Mouse (Mus musculus) intestine, embryonic 15.5 days (tissue): ENCODE results near the gene Gtf2e1. TPM values are rescaled to one million over a fixed set of nuclear protein-coding genes. Genes with fewer than 3 reads are reported as not detected.

Experiments
- ATAC-seq: fragments of 200-750 bp; cut with Nextera tagmentation; 2 replicates; pipeline ENCODE4 v1.8.0; 2017; ENCODE audit warnings: moderate TSS enrichment, moderate library complexity
- H3K27ac ChIP-seq: fragments of 300-500 bp; sonication (generic); 2 replicates; pipeline ENCODE4 v1.5.1; 2015; ENCODE audit warnings: mild to moderate bottlenecking, inconsistent platforms
- H3K27me3 ChIP-seq: fragments of 300-500 bp; sonication (generic); replicated peaks from 2 replicates; pipeline ENCODE4 v1.6.1; 2015; ENCODE audit warnings: inconsistent platforms
- H3K36me3 ChIP-seq: fragments of 300-500 bp; sonication (generic); 2 replicates; pipeline ENCODE4 v1.6.1; 2015; ENCODE audit warnings: inconsistent platforms
- H3K4me1 ChIP-seq: fragments of 300-500 bp; sonication (generic); replicated peaks from 2 replicates; pipeline ENCODE4 v1.6.1; 2015; ENCODE audit warnings: inconsistent platforms
- H3K4me2 ChIP-seq: fragments of 300-500 bp; sonication (generic); replicated peaks from 2 replicates; pipeline ENCODE4 v1.6.1; 2015; ENCODE audit warnings: mild to moderate bottlenecking, inconsistent platforms
- H3K4me3 ChIP-seq: fragments of 300-500 bp; sonication (generic); replicated peaks from 2 replicates; pipeline ENCODE4 v1.5.1; 2015; ENCODE audit warnings: inconsistent platforms
- H3K9ac ChIP-seq: fragments of 300-500 bp; sonication (generic); 2 replicates; pipeline ENCODE4 v1.6.1; 2015; ENCODE audit warnings: inconsistent platforms
- H3K9me3 ChIP-seq: fragments of 300-500 bp; sonication (generic); 2 replicates; pipeline ENCODE4 v1.6.1; 2016; ENCODE audit warnings: inconsistent platforms
- WGBS: fragments of 180-500 bp; shearing (Covaris S2); methylation state at CpG from one replicate; pipeline ENCODE4 v1.1.7; 2015; 5-methylcytosine and 5-hydroxymethylcytosine counted together
- polyA plus RNA-seq: library from polyadenylated mRNA; unstranded; fragments of >200 nt; fragmentation: Nextera tagmentation; extraction: Ambion mirVana; gene quantifications from 2 replicates; pipeline ENCODE4 v1.2.1, GENCODE M21; 2015

Gene Gtf2e1
- polyA plus RNA-seq, 1 experiment from 2014 or later: 20.4 TPM

GRCm38 (mm10) chr16:37539240-37539610 is 364 bp downstream of the Gtf2e1 start:
- ATAC-seq: peak; percentile 54
- WGBS: under 1% methylated on average over 22 of the region's 22 CpGs
- Histone ChIP-seq H3K36me3 (0 out of 2 replicates have a peak, but pooled peaks cover 3% of the 10 kb centered on the region), H3K4me1 (peaks cover 4% of the 10 kb centered on the region; the same call in 1 of the 2 replicates), H3K27ac (peak overlapping the region; percentile 54), H3K9ac (peak overlapping the region; percentile 76), H3K9me3 (no peaks in the 10 kb centered on the region), H3K27me3 (no peaks in the 10 kb centered on the region), H3K4me2 (peak overlapping the region; percentile 66), H3K4me3 (peak overlapping the region; percentile 65)

DNA sequence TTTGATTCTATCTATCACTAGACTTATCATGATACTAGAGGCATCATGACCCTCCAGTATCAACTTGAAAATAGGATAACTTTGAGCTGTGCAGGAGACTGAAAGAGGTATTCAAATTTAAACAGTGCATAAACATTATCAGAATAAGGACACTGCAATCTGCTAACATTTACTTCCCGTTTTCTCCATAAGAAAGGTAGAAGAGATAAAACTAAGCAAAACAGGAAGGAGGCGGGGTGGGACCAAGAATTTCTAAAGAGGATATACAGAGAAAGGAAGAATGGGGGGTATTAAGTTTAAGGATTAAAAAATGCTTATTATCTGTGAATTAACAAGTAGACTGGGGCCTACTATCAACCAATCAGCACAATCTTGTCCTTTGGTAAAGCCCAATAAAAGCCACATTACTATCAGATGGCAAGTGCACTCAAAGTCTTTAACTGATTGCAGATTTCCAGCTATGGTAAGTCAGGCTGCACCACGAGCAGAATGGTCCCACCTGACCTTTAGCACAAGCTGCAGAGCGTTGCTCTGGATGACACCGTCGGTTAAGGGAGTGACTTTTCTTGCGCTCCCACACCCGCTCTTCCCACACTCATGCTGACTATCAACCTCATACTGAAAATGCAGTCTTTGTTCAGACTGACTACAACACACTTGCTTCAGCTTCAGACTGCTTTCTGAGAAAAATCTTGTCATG is 6.1 kb downstream of the Gtf2e1 start:
- peak; percentile 68; the same call in 1 of the 2 replicates for ATAC-seq
- H3K4me2 ChIP-seq: no peak overlapping the region
- no peaks in the 10 kb centered on the region for H3K9me3 ChIP-seq
- no peak overlapping the region for H3K27ac ChIP-seq
- no peak overlapping the region for H3K9ac ChIP-seq
- H3K4me3 ChIP-seq: no peak overlapping the region
- H3K27me3 ChIP-seq: no peaks in the 10 kb centered on the region
- WGBS: 73% methylated on average over 8 of the region's 8 CpGs
- H3K4me1 ChIP-seq: no peaks in the 10 kb centered on the region
- no peaks in the 10 kb centered on the region for H3K36me3 ChIP-seq

DNA sequence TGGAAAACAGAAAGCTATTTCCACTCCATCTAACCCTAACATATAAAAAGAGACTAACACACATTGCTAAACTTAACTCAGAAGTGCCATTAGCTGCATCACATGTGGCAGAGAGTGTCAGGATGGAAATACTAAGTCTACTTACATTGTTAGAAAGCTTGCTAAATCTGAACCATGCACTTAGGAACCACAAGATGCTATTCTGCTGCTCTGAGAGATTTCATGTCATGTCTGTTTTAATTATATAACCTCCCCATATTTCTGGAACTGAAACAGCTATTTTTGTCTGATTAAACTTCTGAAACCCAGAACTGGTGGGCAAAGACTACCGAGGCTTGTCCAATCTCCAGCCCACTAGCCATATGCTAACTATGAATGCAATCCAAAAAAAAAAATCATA is 7.5 kb downstream of the Gtf2e1 start:
- H3K9ac ChIP-seq: no peak overlapping the region
- no peak overlapping the region for H3K4me3 ChIP-seq
- H3K4me2 ChIP-seq: no peak overlapping the region
- no peak for ATAC-seq
- no peaks in the 10 kb centered on the region for H3K9me3 ChIP-seq
- no peaks in the 10 kb centered on the region for H3K27me3 ChIP-seq
- H3K27ac ChIP-seq: no peak overlapping the region
- WGBS: 95% methylated on average over 1 of the region's 1 CpGs
- H3K4me1 ChIP-seq: no peaks in the 10 kb centered on the region
- H3K36me3 ChIP-seq: no peaks in the 10 kb centered on the region

GRCm38 (mm10) chr16:37530170-37530569 is 9.4 kb downstream of the Gtf2e1 start:
- WGBS: 86% methylated on average over 6 of the region's 6 CpGs
- Histone ChIP-seq H3K4me1 (no peaks in the 10 kb centered on the region), H3K4me2 (no peak overlapping the region), H3K27ac (no peak overlapping the region), H3K9me3 (no peaks in the 10 kb centered on the region), H3K9ac (no peak overlapping the region), H3K36me3 (no peaks in the 10 kb centered on the region), H3K27me3 (no peaks in the 10 kb centered on the region), H3K4me3 (no peak overlapping the region)
- no peak for ATAC-seq

DNA sequence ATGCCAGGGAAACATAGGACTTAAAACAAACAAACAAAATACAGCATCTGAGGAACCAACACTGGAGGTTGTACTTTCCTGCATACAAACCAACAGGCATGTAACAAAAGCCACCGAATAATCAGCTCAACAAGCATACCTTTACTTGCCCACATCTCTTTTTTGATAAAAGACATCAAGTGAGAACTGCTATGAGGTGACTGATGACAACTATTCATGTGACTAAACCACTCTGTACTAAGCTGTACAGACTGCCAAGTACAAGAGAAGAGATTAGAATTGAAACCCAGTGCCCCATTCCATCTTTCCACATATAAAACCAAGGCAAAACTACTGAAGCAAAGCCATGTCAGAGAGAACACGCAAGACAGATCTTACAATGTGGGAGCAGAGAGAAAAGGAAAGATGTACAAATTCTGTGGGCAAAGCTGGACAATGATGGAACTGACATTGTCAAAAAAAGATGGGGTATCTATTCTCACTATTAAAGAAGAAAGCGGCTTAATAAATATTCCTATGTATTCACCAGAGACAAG is 12.8 kb downstream of the Gtf2e1 start:
- no peaks in the 10 kb centered on the region for H3K9me3 ChIP-seq
- no peak overlapping the region for H3K9ac ChIP-seq
- WGBS: 94% methylated on average over 3 of the region's 3 CpGs
- H3K27me3 ChIP-seq: no peaks in the 10 kb centered on the region
- no peak for ATAC-seq
- no peak overlapping the region for H3K27ac ChIP-seq
- peaks cover 14% of the 10 kb centered on the region for H3K36me3 ChIP-seq
- no peak overlapping the region for H3K4me2 ChIP-seq
- H3K4me1 ChIP-seq: no peaks in the 10 kb centered on the region
- H3K4me3 ChIP-seq: no peak overlapping the region

DNA sequence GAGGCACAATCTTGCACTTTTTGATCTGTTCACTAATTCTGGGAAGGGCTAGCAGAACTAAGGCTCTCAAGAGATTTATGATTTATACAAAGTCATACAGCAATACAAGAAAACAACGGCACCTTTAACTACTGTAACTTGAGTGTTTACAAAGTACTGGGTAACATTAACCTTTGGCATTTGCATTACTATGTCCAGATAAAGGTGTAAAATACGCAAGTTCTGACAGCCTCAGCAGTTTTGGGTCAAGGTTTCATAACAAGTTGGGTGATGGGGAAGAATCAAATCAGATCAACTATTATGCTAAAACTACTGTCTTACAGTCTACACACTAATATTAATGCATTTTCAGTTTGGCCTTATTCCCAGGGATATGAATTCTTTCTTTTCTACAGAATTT is 14.5 kb downstream of the Gtf2e1 start:
- no peaks in the 10 kb centered on the region for H3K27me3 ChIP-seq
- H3K4me2 ChIP-seq: no peak overlapping the region
- H3K9me3 ChIP-seq: no peaks in the 10 kb centered on the region
- H3K4me1 ChIP-seq: no peaks in the 10 kb centered on the region
- peaks cover 18% of the 10 kb centered on the region for H3K36me3 ChIP-seq
- H3K4me3 ChIP-seq: no peak overlapping the region
- no peak for ATAC-seq
- no peak overlapping the region for H3K9ac ChIP-seq
- 82% methylated on average over 2 of the region's 2 CpGs for WGBS
- H3K27ac ChIP-seq: no peak overlapping the region

DNA sequence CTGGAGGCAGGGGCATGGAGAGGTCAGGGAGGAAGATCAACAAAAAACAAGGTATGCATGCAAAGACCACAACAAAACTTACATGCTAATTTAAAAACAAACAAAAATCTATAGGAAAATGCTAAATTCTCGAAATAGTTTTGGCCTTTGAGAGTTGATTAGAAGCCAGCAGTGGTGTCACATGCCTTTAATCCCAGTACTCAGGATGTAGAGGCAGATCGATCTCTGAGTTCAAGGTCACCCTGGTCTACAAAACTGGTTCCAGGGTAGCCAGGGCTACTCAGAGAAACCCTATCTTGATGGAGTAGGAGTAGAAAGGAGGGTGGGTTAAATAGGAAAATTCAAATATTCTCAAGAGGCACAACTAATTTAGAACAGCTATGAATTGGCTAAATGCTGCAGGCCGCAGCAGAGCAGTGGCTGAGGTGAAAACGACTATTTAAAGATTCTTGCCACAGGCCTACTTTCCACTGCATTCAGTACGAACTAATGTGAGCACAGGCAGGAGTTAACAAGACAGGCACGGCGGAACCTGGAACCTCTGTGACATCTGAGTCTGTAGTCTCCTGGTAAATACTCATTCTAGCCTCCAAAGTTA is 17.4 kb downstream of the Gtf2e1 start:
- Histone ChIP-seq H3K9ac (no peak overlapping the region), H3K4me2 (no peak overlapping the region), H3K36me3 (peaks cover 18% of the 10 kb centered on the region), H3K4me3 (no peak overlapping the region), H3K27ac (no peak overlapping the region), H3K9me3 (no peaks in the 10 kb centered on the region), H3K4me1 (no peaks in the 10 kb centered on the region), H3K27me3 (no peaks in the 10 kb centered on the region)
- ATAC-seq: no peak
- WGBS: 93% methylated on average over 7 of the region's 7 CpGs

- no peak overlapping the region for H3K9ac ChIP-seq
- H3K4me3 ChIP-seq: no peak overlapping the region
- no peak for ATAC-seq
- H3K36me3 ChIP-seq: peaks cover 18% of the 10 kb centered on the region
- no peaks in the 10 kb centered on the region for H3K9me3 ChIP-seq
- no peaks in the 10 kb centered on the region for H3K4me1 ChIP-seq
- H3K27ac ChIP-seq: no peak overlapping the region
- WGBS: 90% methylated on average over 2 of the region's 2 CpGs
- H3K27me3 ChIP-seq: no peaks in the 10 kb centered on the region
- H3K4me2 ChIP-seq: no peak overlapping the region
Observed at GRCm38 (mm10) chr16:37520190-37521040, 19.2 kb downstream of the Gtf2e1 start.

GRCm38 (mm10) chr16:37519721-37520120 is 19.9 kb downstream of the Gtf2e1 start:
- no peak overlapping the region for H3K27ac ChIP-seq
- no peak for ATAC-seq
- H3K4me2 ChIP-seq: no peak overlapping the region
- no peaks in the 10 kb centered on the region for H3K9me3 ChIP-seq
- H3K4me3 ChIP-seq: no peak overlapping the region
- peaks cover 18% of the 10 kb centered on the region for H3K36me3 ChIP-seq
- no peaks in the 10 kb centered on the region for H3K4me1 ChIP-seq
- WGBS: 98% methylated on average over 1 of the region's 1 CpGs
- no peaks in the 10 kb centered on the region for H3K27me3 ChIP-seq
- no peak overlapping the region for H3K9ac ChIP-seq

GRCm38 (mm10) chr16:37518662-37519061 is 20.9 kb downstream of the Gtf2e1 start:
- Histone ChIP-seq H3K27me3 (no peaks in the 10 kb centered on the region), H3K4me1 (no peaks in the 10 kb centered on the region), H3K9me3 (no peaks in the 10 kb centered on the region), H3K9ac (no peak overlapping the region), H3K4me2 (no peak overlapping the region), H3K36me3 (peaks cover 13% of the 10 kb centered on the region), H3K27ac (no peak overlapping the region), H3K4me3 (no peak overlapping the region)
- ATAC-seq: no peak
- 81% methylated on average over 2 of the region's 2 CpGs for WGBS

DNA sequence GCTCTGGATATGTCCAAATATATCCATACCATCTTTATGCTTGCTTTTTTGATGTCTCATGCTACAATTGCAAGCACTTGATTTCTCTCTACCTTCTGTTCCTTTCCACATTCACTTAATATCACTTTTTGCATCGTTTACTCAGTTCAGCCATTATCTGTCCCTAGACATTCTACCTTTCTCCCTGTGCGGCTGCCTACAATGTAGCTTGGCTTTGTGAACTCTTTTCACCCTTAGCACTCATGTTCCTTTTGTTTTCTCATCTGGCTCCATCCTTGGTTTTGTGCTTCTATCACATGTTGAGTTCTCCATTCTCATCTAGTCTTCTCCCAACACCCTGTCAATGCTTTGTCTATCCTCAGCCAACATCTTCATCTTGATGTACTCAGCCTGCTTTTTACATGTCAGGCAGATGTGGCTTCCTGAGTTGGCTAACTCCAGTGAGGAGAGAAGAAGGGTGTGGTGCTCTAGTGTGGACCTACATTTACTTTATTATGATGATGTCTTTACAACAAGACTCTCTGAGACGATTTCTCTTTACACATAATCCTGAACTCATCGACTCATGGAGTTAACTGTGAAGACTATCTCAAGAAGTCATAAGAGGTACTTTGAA is 21.9 kb downstream of the Gtf2e1 start:
- Histone ChIP-seq H3K9ac (no peak overlapping the region), H3K4me3 (no peak overlapping the region), H3K4me2 (no peak overlapping the region), H3K27me3 (no peaks in the 10 kb centered on the region), H3K9me3 (no peaks in the 10 kb centered on the region), H3K4me1 (no peaks in the 10 kb centered on the region), H3K36me3 (peaks cover 9% of the 10 kb centered on the region; the same call in 1 of the 2 replicates), H3K27ac (no peak overlapping the region)
- WGBS: 90% methylated on average over 4 of the region's 4 CpGs
- ATAC-seq: no peak
